Mouse (Mus musculus) ES-E14 (cell line): Measurements from ENCODE around the gene P2rx3. TPM values are rescaled to one million over a fixed set of nuclear protein-coding genes. Genes with fewer than 3 reads are reported as not detected.

Experiments
- DNase-seq: peaks from one replicate; pipeline ENCODE4 v3.0.0-alpha.2; 2013; ENCODE audit warnings: low read depth, low spot score
- H3K27ac ChIP-seq: 2 replicates; pipeline ENCODE4 v1.5.1; 2012; ENCODE audit warnings: low read depth, mild to moderate bottlenecking, low read length, moderate library complexity, mixed read lengths; ENCODE audit not compliant: poor library complexity, insufficient read depth, severe bottlenecking
- H3K36me3 ChIP-seq: 2 replicates; pipeline ENCODE4 v1.6.1; 2012; ENCODE audit warnings: mild to moderate bottlenecking, low read length, moderate library complexity, mixed read lengths; ENCODE audit not compliant: control insufficient read depth, poor library complexity, insufficient read depth, severe bottlenecking
- H3K4me1 ChIP-seq, 2 experiments: fragments of 150-350 bp in 1 of 2; sonication (generic) in 1 of 2; 2 replicates each; pipeline ENCODE4 v1.6.1; 2012; ENCODE audit warnings: low read length in 2 of 2, mild to moderate bottlenecking in 1 of 2, mixed read lengths in 1 of 2; ENCODE audit not compliant: control insufficient read depth in 2 of 2, insufficient read depth in 2 of 2, poor library complexity in 1 of 2
- H3K4me3 ChIP-seq, 2 experiments: fragments of 150-350 bp in 1 of 2; sonication (generic) in 1 of 2; 2 replicates each; pipeline ENCODE4 v1.5.1; 2012; ENCODE audit warnings: low read length in 2 of 2, low read depth in 1 of 2, mild to moderate bottlenecking in 1 of 2, mixed read lengths in 1 of 2; ENCODE audit not compliant: insufficient read depth in 1 of 2, poor library complexity in 1 of 2, severe bottlenecking in 1 of 2
- H3K9ac ChIP-seq: 2 replicates; pipeline ENCODE4 v1.6.1; 2012; ENCODE audit warnings: low read depth, mild to moderate bottlenecking, low read length, mixed read lengths; ENCODE audit not compliant: poor library complexity, insufficient read depth, severe bottlenecking
- H3K9me3 ChIP-seq: fragments of 150-350 bp; sonication (generic); 2 replicates; pipeline ENCODE4 v1.6.1; 2012; ENCODE audit warnings: low read depth, mild to moderate bottlenecking, low read length; ENCODE audit not compliant: control insufficient read depth, insufficient read depth
- CHD2 ChIP-seq: IDR thresholded peaks from 2 replicates; pipeline ENCODE4 v1.6.1; 2014; ENCODE audit warnings: mild to moderate bottlenecking, low read depth, low read length, inconsistent platforms
- HCFC1 ChIP-seq: IDR thresholded peaks from 2 replicates; pipeline ENCODE4 v1.6.1; 2012; ENCODE audit warnings: low read length, inconsistent platforms, borderline replicate concordance; ENCODE audit not compliant: insufficient read depth
- MAFK ChIP-seq: IDR thresholded peaks from 2 replicates; pipeline ENCODE4 v1.6.1; 2014; ENCODE audit warnings: mild to moderate bottlenecking, low read depth, low read length, inconsistent platforms; ENCODE audit not compliant: insufficient read depth
- ZC3H11A ChIP-seq: IDR thresholded peaks from 2 replicates; pipeline ENCODE4 v1.6.1; 2012; ENCODE audit warnings: low read depth, mild to moderate bottlenecking, inconsistent platforms, low read length, borderline replicate concordance
- ZNF384 ChIP-seq: IDR thresholded peaks from 2 replicates; pipeline ENCODE4 v1.6.1; 2012; ENCODE audit warnings: low read depth, low read length, inconsistent platforms
- in situ Hi-C, 2 experiments: fragments of 600-800 bp; cut with MboI; formaldehyde crosslinking; loops; one replicate each; pipeline ENCODE4 v1.15.1; 2025; ENCODE audit warnings: low sequenced_read_pairs in 2 of 2, inconsistent platforms in 1 of 2; ENCODE audit not compliant: unreplicated experiment in 2 of 2
- total RNA-seq: library from RNA; depleted of rRNA; stranded (reverse); fragments of 300-350 nt; gene quantifications from 2 replicates; pipeline ENCODE4 v1.2.3, GENCODE M21; 2012

The P2rx3 gene
- total RNA-seq, 1 experiment = 4.6 TPM

DNA sequence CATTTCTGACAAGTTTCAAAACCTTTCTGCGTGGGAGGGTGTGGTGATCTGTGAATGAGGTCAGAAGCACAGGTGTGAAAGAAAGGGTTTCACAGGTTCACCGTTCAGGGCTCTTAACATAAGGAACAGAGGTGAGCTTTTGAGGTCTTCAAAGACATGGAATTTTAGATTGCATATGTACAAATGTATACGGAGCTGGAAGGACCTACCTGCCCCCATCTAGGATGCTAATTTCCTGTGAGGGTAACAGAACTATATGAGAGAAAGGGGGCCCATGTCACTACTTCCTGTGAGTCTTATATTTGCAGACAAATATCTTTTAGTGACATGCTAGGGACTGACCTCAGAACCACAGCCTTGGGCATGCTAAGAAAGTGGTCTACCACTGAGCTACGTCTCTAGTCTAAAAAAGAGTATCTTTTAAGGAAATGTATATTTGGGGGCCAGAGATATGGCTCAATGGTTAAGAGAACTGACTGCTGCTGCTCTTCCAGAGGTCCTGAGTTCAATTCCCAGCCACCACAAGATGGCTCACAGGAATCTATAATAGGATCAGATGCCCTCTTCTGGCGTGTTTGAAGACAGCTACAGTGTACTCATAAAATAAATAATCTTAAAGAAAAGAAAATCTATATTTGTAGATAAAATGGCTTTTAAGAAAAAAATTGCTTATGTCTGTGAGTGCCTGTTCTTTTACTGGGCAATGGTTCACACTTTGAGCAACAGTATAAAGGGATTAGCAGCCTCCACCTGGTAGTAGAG, 23.3 kb downstream of the P2rx3 start:
- no peaks in the 10 kb centered on the region for H3K4me1 ChIP-seq
- H3K9ac ChIP-seq = no peak overlapping the region
- in situ Hi-C loops = no loop called here
- TF ChIP-seq HCFC1 (no peak), ZNF384 (no peak), MAFK (no peak), CHD2 (no peak), ZC3H11A (no peak)
- no peak overlapping the region for H3K4me3 ChIP-seq
- no peaks in the 10 kb centered on the region for H3K36me3 ChIP-seq
- no peak overlapping the region for H3K27ac ChIP-seq
- no peaks in the 10 kb centered on the region for H3K9me3 ChIP-seq
- DNase-seq = no peak

- no peaks in the 10 kb centered on the region for H3K9me3 ChIP-seq
- H3K4me1 ChIP-seq = no peaks in the 10 kb centered on the region
- in situ Hi-C loops = no loop called here
- H3K27ac ChIP-seq = no peak overlapping the region
- TF ChIP-seq HCFC1 (no peak), ZC3H11A (no peak), MAFK (no peak), ZNF384 (no peak), CHD2 (no peak)
- H3K9ac ChIP-seq = no peak overlapping the region
- DNase-seq = no peak
- no peak overlapping the region for H3K4me3 ChIP-seq
- no peaks in the 10 kb centered on the region for H3K36me3 ChIP-seq
Measured at GRCm38 (mm10) chr2:85012679-85013078, 24.6 kb downstream of the P2rx3 start.

GRCm38 (mm10) chr2:85011906-85012604, 25.2 kb downstream of the P2rx3 start:
- in situ Hi-C loops = no loop called here
- no peaks in the 10 kb centered on the region for H3K4me1 ChIP-seq
- no peak overlapping the region for H3K9ac ChIP-seq
- no peak overlapping the region for H3K27ac ChIP-seq
- no peak for DNase-seq
- H3K36me3 ChIP-seq = no peaks in the 10 kb centered on the region
- no peak overlapping the region for H3K4me3 ChIP-seq
- no peak for TF ChIP-seq HCFC1
- no peak for TF ChIP-seq CHD2
- TF ChIP-seq ZC3H11A = no peak
- H3K9me3 ChIP-seq = no peaks in the 10 kb centered on the region

- DNase-seq = no peak
- Histone ChIP-seq H3K4me3 (no peak overlapping the region), H3K4me1 (no peaks in the 10 kb centered on the region), H3K9me3 (no peaks in the 10 kb centered on the region), H3K27ac (no peak overlapping the region), H3K9ac (no peak overlapping the region), H3K36me3 (no peaks in the 10 kb centered on the region)
- in situ Hi-C loops = no loop called here
- no peak for TF ChIP-seq ZNF384
- no peak for TF ChIP-seq MAFK
Measured at GRCm38 (mm10) chr2:85009212-85009611, 28.1 kb downstream of the P2rx3 start.

DNA sequence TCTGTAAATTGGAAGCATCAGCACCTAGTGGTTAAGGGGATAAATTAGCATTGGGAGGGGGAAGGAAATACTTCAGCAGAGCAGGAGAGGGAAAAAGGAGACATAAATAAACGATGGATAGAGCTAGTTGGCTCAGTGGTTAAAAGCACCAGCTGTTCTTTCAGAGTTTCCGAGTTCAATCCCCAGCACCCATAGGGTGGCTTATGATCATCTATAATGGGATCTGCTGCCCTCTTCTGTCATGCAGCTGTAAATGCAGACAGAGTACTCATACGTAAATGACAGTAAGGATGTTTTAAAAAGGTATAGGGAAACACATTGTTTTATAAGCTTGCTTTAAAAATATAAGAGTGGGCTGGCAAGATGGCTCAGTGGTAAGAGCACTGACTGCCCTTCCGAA, 29.5 kb downstream of the P2rx3 start:
- DNase-seq = peak; percentile 33
- no peak overlapping the region for H3K9ac ChIP-seq
- H3K4me3 ChIP-seq = no peak overlapping the region
- TF ChIP-seq ZC3H11A = peak; percentile 53; the same call in 1 of the 2 replicates
- no peak for TF ChIP-seq CHD2
- H3K9me3 ChIP-seq = no peaks in the 10 kb centered on the region
- no peak overlapping the region for H3K27ac ChIP-seq
- no peaks in the 10 kb centered on the region for H3K36me3 ChIP-seq
- H3K4me1 ChIP-seq = no peaks in the 10 kb centered on the region
- in situ Hi-C loops = no loop called here
